Mouse (Mus musculus): ENCODE data around the gene B230104I21Rik.

B230104I21Rik gene

DNA sequence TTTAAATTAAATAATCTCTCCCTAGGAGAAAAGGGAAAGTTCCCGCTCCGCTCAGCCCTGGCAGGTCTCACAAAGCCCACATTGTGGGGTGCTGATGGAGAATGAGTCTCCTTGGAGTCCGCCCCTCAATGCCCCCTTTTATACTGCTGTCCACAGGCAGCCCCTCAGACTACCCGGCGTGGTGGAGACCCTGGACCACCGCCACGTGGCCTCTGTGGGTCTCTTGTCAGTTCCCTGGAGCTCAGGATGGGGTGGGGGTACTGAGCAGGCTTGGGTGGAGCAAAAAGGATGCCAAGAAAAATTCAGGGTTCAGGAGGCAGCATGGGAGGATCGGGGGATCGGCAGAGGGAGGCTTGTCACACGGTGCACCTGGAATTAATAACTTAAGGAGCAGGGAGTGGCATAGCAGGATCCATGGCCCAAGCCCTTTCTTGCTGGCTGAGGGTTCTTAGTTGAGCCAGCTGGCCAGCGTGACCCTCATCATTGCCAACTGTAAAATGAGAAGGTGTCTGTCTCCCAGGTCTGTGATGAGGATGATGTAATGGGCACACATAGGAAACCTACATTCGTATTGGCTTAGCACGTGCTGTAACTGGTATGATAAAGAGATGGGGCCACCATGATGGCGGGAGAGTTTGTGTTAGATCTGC, 60.9 kb downstream of the B230104I21Rik start:
- no peak for DNase-seq
